Mouse (Mus musculus) heart, postnatal 36 days (tissue): Measurements from ENCODE around the gene Eml5. TPM values are rescaled to one million over a fixed set of nuclear protein-coding genes. Genes with fewer than 3 reads are reported as not detected.

Experiments
- DNase-seq, 2 experiments: peaks; one replicate each; pipeline ENCODE4 v3.0.0; 2021 to 2022
- intact Hi-C: fragments of 180-260 bp; cut with DNase I; formaldehyde crosslinking; loops from one replicate; pipeline ENCODE4 v1.15.1; 2025
- total RNA-seq, 2 experiments: library from RNA; stranded (reverse); gene quantifications; 2 replicates each; pipeline ENCODE4 v1.2.3; 2021

Eml5 gene
- total RNA-seq, result 1 to 10 TPM; 3.1 to 3.7 TPM

GRCm38 (mm10) chr12:98900881-98901801 lies at the start of gene Eml5:
TSS of gene Eml5 (minus strand) at chr12:98901484.
- intact Hi-C loops, result no loop called here
- peak; percentile 63 to 68 for DNase-seq

DNA sequence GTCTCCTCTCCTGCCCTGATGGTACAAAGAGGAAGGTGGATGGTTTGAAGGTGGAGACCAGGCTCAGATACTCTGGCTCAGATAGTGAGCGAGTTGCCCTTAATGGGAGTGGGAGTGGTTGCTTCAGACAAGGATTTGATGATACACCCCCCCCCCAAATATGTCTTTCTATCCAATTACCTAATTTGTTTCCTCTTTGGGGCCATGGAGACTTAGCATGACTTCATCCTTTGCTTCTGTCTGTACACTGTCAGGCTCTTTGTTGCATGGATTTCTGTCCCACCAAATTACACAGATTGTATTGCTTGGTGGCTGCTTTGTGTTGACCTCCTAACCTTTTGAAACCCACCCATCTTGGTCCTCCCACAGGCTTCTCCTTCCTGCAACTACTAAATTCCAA lies 31.6 kb upstream of the Eml5 start:
- intact Hi-C loops, result no loop called here
- DNase-seq, result no peak

GRCm38 (mm10) chr12:98932441-98932840 lies 31.2 kb upstream of the Eml5 start:
- DNase-seq, result no peak
- intact Hi-C loops, result no loop called here

DNA sequence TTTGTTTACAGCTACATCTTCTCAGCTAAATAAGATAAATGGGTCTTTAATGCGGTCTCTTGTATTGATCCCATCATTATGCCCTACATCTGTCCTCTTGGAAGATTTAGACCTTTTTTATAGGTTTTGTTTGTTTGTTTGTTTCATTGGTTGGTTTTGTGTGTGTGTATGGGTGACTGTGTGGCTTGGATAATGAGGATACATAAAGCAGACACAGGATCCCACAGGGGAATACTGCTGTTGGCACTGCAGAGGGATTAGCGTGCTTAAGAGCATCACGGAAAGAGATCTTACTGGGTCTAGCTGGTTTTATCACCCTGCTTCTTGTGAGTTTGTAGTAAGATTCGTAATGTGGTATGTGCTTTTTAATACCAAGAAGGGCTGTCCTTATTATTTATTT lies 29.9 kb upstream of the Eml5 start:
- no peak for DNase-seq
- intact Hi-C loops, result no loop called here

GRCm38 (mm10) chr12:98920194-98920991 lies 19.1 kb upstream of the Eml5 start, which contains the start of gene Ttc8:
TSS of gene Ttc8 (plus strand) at chr12:98920574.
- intact Hi-C loops, result no loop called here
- DNase-seq, result peak; percentile 83 to 88

- intact Hi-C loops, result no loop called here
- DNase-seq, result no peak
Observed at GRCm38 (mm10) chr12:98910096-98910495, 8.8 kb upstream of the Eml5 start.

DNA sequence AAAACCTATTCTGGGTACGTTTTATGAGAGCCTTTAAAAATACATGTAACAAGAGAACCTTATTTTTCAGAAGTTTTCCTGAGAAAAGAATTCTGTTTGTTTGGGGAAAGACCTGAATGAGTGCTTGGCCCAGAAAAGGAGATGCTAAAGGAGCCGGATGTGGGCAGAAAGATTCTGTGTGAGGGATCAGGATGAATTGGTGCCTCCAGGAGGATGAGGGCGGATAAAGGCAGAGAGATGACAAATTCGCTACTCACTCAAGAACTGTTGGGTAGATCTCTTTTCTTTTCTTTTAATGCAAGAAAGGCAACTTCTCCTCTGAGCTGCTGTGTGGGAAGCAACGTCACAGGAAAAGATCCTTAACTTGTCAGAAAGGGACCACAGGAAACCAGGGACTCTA lies 4.2 kb upstream of the Eml5 start:
- intact Hi-C loops, result no loop called here
- DNase-seq, result no peak

- DNase-seq, result peak in 1 of 2 experiments; percentile 7
Observed at GRCm38 (mm10) chr12:98900341-98900880, 873 bp downstream of the Eml5 start.

GRCm38 (mm10) chr12:98899676-98900075 lies 1.6 kb downstream of the Eml5 start:
- no peak for DNase-seq
- intact Hi-C loops, result no loop called here

More at GRCm38 (mm10) chr12:98900341-98900880, 873 bp downstream of the Eml5 start:
- intact Hi-C loops, result no loop called here

DNA sequence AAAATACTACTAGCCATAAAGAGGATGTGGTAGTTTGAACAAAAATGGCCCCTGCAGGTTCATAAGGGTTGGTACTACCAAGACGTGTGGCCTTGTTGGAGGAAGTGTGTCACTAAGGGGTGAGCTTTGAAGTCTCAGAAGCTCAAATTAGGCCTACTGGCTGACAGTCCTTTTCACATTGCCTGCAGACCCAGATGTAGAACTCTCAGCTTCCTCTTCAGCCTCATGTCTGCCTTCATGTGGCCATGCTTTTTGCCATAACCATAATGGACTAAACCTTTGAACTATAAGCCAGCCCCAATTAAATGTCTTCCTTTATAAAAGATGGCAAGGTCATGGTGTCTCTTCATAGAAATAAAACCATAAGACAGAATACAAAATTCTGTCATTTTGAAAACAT lies 4.5 kb downstream of the Eml5 start:
- no peak for DNase-seq
- intact Hi-C loops, result no loop called here

- intact Hi-C loops, result loop anchor here (2.0 kb wide), 1 partner anchor 210 kb away; no protein-coding TSS in a partner anchor
- DNase-seq, result no peak
Observed at GRCm38 (mm10) chr12:98884515-98884914, 16.8 kb downstream of the Eml5 start.

- no peak for DNase-seq
- intact Hi-C loops, result no loop called here
Observed at GRCm38 (mm10) chr12:98881796-98882195, 19.5 kb downstream of the Eml5 start.

GRCm38 (mm10) chr12:98878693-98879092 lies 22.6 kb downstream of the Eml5 start:
- intact Hi-C loops, result no loop called here
- DNase-seq, result no peak

DNA sequence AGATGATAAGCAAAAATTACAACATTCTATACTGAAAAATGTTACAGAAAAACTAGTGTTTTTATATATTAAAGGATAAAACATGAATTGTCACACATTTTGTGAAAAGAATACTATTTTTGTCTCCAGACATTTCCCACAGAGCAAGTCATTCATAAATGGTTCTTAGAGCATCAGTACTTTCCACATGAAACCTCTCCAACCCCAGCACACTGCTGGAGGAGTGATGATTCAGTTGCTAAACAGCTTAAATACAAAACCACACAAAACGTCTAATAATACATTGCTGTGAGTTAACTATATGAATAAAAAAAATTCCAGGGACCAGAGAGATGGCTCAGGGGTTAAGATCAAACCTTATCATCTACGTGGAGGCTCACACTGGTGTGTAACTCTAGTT lies 26.1 kb downstream of the Eml5 start:
- intact Hi-C loops, result no loop called here
- no peak for DNase-seq

DNA sequence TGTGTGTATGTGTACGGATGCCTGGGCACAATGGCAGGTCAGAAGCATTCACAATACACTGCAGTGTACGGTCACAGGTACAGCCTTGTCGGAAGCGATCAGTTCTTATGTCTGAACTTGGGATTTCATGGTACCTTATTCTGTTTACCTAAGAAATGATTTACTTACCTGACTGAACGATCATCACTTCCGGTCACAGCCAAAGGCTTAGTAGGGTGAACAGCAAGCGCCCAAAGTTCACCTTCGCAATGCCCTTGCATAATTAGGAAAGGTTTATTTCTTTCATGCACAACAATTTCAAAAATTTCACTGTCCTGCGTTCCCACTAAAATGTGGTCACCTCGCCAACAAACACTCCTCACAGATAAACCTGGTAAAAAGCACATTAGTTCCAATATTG lies 28.4 kb downstream of the Eml5 start:
- DNase-seq, result no peak
- intact Hi-C loops, result no loop called here

GRCm38 (mm10) chr12:98863436-98863835 lies 37.8 kb downstream of the Eml5 start:
- no peak for DNase-seq
- intact Hi-C loops, result no loop called here

DNA sequence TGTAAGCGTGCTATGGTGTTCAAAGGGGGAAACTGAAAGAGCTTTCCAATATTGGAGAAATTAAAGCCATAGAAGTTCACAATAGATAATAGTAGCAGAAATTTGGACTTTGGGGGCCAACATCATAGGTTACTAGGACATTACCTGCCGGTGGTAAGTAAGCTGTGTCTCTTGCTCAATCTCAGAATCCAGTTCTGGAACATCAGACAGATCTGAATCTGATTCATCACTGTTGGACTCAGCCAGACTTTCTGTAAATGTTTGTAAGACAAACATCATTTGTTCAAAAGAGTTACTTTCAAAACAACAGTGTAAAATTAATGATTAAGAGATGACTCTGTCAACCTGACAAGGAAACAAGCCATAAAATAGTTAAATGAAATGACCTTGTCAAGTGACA lies 41.0 kb downstream of the Eml5 start:
- intact Hi-C loops, result no loop called here
- DNase-seq, result no peak

- peak in 1 of 2 experiments; percentile 13 for DNase-seq
- intact Hi-C loops, result no loop called here
Observed at GRCm38 (mm10) chr12:98850767-98851166, 50.5 kb downstream of the Eml5 start.

GRCm38 (mm10) chr12:98844774-98845173 lies 56.5 kb downstream of the Eml5 start:
- intact Hi-C loops, result no loop called here
- no peak for DNase-seq

GRCm38 (mm10) chr12:98840135-98840534 lies 61.1 kb downstream of the Eml5 start:
- no peak for DNase-seq
- intact Hi-C loops, result no loop called here

- no peak for DNase-seq
- intact Hi-C loops, result no loop called here
Observed at GRCm38 (mm10) chr12:98837940-98838339, 63.3 kb downstream of the Eml5 start.
